Mouse (Mus musculus) megakaryocyte, adult 5-6 weeks (primary cell): Measurements from ENCODE around the gene Ephx4. TPM values are rescaled to one million over a fixed set of nuclear protein-coding genes. Genes with fewer than 3 reads are reported as not detected.

Experiments
- total RNA-seq, 2 experiments: library from RNA; stranded (forward) in 1 of 2; stranded (reverse) in 1 of 2; fragments of 153-499, 151-499 nt in 1 of 2; fragments of 221-1000, 200-1000 nt in 1 of 2; gene quantifications; 2 replicates each; pipeline versions ENCODE4 v1.2.3 to v1.2.4; 2015 to 2017

The Ephx4 gene
- total RNA-seq, 2 experiments from 2014 or later = not detected

Other genes starting within 250 kb of the Ephx4 start
- 0.89 and 1.3 TPM in 2 replicates for gene Tgfbr3, start 113.1 kb upstream of the Ephx4 start, total RNA-seq (2015)
- 1.3 and 1.7 TPM in 2 replicates for gene Tgfbr3, start 113.1 kb upstream of the Ephx4 start, total RNA-seq (2017)
- gene Brdt, start 71.6 kb upstream of the Ephx4 start, total RNA-seq (2015) = 0.25 and 0.41 TPM in 2 replicates
- not detected in 2 replicates for gene Brdt, start 71.6 kb upstream of the Ephx4 start, total RNA-seq (2017)
- gene Lpcat2b, start 28.8 kb downstream of the Ephx4 start, total RNA-seq (2015) = not detected in 2 replicates
- not detected in 2 replicates for gene Lpcat2b, start 28.8 kb downstream of the Ephx4 start, total RNA-seq (2017)
- gene Btbd8, start 35.3 kb downstream of the Ephx4 start, total RNA-seq (2015) = 1.7 and 2.7 TPM in 2 replicates
- 0.99 and 2.0 TPM in 2 replicates for gene Btbd8, start 35.3 kb downstream of the Ephx4 start, total RNA-seq (2017)
- gene Gm42669, start 104.9 kb downstream of the Ephx4 start, total RNA-seq (2015) = not detected in 2 replicates
- gene Gm42669, start 104.9 kb downstream of the Ephx4 start, total RNA-seq (2017) = 0.04 TPM in 1 of 2 replicates, not detected in the other
- gene 1700028K03Rik, start 132.0 kb downstream of the Ephx4 start, total RNA-seq (2015) = not detected in 2 replicates
- not detected in 2 replicates for gene 1700028K03Rik, start 132.0 kb downstream of the Ephx4 start, total RNA-seq (2017)
- gene Rpap2, start 194.6 kb downstream of the Ephx4 start, total RNA-seq (2015) = 8.2 and 10.1 TPM in 2 replicates
- gene Rpap2, start 194.6 kb downstream of the Ephx4 start, total RNA-seq (2017) = 9.9 and 11.7 TPM in 2 replicates
- 6.0 and 6.6 TPM in 2 replicates for gene Glmn, start 195.2 kb downstream of the Ephx4 start, total RNA-seq (2015)
- gene Glmn, start 195.2 kb downstream of the Ephx4 start, total RNA-seq (2017) = 2.8 and 3.9 TPM in 2 replicates